Mouse (Mus musculus) activated CD4-positive, CD25-positive, alpha-beta regulatory T cell, adult 4 months (primary cell): ENCODE data around the gene Coro2a. TPM values are rescaled to one million over a fixed set of nuclear protein-coding genes. Genes with fewer than 3 reads are reported as not detected.

Source experiments
- ATAC-seq: one replicate; pipeline ENCODE4 v1.8.0; 2017
- polyA plus RNA-seq, 2 experiments: library from polyadenylated mRNA; unstranded; fragments of 100-300 nt; shearing (Covaris generic); gene quantifications; one replicate each; pipeline ENCODE4 v1.2.1; 2017

Gene Coro2a
- polyA plus RNA-seq, 2 experiments from 2014 or later: 79.7 to 108 TPM

DNA sequence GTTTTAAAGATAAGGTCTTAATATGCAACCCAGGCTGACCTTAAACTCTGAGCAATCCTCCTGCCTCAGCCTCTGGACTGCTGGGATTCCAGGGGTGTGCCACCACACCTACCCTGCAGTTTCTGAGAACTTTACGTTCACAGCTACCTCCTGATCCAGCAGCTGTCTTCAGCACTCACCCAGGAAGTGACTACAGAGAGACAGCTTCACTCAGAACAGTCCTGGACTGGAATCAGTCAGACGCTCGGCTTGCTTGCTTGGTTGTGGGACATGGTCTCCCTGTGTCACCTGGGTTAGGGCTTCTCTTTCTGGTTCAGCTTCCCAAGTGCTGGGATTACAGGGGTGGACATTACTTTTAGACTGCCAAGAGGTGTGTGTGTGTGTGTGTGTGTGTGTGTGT is 45.1 kb downstream of the Coro2a start:
- ATAC-seq: peak; percentile 59

DNA sequence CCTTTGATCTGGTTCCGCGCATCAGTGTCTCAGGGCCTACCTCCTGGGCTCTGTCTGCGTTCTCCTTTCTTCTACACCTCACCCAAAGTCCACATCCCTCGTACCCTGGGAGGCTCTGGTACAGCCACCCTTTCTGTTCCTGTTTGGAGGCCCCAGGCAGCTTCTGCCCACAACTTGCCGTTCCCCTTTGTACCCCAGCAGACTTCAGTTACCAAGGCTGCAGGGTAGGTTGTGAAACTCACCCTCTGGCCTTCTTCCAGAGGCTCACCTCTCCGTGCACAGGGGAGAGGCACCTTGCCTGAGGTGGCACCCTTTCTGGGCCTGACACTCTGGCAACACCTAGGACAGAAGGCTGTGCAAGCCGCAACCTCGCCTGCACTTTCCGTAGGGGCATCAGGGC is 46.2 kb downstream of the Coro2a start:
- ATAC-seq: no peak

DNA sequence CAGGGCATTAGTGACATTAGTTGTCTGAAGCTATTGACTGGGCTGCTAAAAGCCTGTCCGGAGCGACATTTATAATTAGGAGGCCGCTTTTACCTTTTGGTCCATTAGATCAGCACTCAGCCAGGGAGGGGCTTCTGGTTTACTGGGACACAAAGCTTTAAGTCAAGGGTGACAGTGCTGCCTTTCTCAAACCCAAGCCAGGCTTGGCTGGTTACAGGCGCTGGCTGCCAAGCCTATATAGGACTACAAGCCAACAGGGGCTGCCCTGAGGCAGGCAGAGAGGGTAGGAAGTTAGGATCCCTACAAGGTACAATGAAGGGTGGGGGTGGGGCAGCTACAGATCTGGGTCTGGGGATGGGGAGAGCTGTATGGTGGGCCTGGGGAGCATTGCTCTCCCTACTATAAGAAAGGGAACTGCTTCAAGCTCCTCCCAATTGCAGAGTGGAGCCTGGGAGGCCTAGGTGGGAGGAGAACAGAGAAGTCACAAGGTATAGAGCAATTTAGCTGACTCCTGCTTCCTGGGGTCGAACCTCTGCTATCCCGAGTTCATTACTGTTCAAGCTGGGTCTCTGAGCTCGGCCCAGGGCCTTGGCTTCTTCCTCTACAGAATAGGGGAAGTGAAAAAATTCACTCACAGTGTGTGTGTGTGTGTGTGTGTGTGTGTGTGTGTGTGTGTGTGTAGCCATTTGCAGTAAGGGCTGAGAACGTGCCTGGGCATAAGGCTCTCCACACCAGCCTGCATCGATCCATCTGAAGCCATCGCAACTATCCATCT is 47.5 kb downstream of the Coro2a start:
- no peak for ATAC-seq

DNA sequence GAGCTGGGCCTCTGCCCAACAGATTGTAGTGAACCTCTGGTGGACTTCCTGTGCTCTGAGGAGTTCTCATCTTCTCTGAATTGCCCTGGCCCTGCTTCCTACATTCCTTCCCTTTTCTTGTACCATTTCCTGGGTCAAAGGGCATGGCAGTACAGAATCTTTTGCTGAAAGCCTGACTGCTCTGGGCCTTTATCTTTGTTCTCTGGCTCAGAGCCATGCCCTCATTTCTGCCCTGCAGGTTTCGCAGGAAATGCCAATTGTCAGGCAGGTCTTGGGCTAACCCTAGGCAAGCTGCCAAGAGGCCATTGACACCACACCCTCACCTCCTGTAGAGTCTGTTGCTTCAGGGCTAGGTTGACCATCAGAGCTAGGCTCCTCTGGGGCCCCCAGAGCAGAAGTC is 48.1 kb downstream of the Coro2a start:
- ATAC-seq: no peak

DNA sequence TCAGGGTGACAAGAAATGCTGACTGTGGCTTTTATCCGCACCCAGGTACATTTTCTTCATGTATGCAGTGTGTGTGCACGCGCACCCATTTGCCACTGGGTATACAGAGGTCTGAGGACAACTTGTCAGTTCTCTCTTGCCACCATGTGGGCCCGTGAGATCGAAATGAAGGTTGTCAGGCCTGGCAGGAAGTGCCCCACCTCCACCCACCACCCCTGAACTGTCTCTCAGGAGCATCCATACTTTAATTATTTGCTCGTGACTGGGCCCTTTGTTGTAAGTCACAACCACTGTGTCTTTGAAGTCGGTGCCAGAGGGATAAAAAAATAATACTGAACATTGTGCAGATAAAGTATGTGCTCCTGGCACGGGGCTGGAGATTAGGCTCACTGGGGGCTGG is 51.6 kb downstream of the Coro2a start:
- peak; percentile 49 for ATAC-seq

DNA sequence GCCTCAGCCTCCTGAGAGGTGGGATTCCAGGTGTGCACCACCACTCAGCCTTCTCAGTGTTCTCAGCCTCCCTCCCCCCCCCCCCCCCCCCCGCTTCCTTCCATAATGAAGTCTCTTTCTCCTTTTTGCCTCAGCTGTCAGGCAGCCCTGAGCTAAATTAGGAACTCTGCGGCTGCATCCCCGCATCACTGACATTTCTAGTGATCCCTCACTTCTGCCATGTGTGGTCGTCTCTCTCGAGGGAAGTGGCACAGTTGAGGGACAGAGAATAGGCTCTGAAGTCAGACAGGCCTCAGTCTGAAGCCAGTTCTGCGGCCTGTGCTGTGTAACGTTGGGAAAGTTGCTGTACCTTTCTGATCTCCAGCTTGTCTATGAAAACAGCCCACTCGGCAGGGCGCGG is 52.0 kb downstream of the Coro2a start:
- no peak for ATAC-seq

DNA sequence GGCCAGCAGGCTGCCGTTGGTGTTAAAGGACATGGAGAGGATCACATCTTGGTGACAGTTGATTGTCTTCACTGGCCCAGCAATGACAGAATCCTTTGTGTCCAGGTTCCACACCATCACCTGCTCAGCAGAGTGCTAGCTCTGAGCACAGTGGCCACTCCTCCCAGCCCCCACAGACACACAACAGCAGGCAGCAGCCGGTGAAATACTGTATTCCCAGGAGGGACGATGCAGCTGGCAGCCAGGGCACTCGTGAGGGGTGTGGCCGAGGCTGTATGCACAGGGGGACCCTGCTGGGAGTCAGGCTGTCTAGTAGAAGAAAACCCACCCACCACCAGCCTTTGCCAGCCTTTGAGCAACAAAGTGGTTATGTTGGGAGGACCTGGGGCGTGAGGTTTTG is 55.3 kb downstream of the Coro2a start:
- ATAC-seq: no peak

DNA sequence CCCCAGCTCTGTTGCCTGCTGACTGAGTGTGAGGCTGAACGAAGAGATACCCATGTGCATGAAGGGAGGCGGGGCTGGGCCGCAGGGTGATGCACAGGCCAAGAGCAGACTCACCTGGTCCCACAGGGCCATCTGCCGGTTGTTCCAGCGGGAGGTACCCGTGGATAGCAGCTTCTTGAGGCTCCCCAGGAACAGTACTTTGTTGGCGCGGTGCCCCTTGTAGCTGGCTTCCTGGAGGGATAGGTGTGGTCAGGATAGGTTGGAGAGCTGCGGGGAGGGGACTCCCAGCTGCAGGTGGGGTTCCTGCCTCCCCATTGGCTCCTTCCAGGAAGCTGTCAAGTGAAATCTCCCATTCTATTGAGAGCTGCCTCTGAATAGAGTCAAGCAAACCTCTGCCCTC is 56.5 kb downstream of the Coro2a start:
- no peak for ATAC-seq

DNA sequence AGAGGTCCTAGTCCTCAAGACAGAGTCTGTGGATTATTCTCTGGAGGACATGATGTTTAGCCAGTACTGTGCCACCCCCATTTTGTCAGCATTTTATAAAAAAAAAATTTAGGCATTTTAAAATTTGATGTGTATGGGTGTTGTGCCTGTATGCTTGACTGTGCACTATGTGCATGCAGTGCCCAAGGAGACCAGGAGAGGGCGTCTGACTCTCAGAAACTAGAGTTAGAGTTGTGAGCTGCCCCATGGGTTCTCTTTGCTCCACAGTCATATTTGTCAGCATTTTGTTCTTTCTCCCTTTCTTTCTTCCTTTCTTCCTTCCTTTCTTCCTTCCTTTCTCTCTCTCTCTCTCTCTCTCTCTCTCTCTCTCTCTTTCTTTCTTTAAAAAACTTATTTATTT is 57.7 kb downstream of the Coro2a start:
- peak; percentile 72 for ATAC-seq

DNA sequence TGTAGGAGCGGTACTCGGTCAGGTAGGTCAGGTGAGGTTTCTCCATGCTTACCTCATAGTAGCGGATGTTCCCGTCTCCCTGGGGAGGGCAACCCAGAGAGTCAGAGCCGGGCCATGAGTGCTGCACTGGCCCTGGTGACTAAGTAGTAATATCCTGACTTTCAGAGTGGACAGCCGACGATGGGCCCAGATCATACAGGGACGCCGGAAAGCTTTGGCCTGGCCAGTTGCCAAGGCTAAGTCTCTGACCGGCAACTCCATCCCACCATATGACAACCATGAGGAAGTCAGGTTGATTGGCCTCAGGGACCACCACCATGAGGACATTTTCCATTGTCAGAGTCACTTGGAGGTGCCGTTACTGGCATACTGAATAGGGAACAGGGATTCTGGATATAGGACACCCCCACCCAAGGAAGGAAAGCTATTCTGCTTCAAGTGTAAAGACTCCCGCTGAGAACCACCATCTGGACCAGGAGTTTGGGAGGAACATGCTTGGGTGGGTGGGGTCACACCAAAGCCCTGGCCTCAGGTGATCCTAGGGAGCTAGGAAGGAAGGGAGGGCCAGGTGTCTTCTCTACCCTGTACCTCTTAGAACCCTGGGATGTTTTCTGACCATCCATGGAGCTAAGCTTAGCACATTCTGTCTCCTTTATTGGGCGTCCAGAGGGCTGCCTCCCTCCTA is 58.5 kb downstream of the Coro2a start:
- ATAC-seq: no peak

DNA sequence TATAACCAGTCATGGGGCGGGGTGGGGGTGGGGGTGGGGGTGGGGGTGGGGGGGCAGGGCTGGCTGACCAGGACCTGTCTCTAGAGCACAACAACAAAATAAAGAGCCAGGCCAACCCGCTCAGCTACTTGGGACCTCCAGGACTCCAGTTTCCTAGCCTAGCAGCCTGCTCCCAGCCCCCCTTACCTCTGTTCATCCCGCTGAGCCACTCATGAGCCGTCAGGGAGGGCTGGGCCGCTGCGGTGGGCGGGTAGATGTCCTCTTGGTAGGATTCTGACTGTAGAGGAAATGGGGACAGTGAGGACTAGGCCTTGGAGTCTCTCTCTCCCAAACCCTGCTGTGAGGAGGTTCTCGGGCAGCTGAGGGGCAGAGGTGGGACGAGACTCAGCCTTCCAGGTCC is 60.3 kb downstream of the Coro2a start:
- ATAC-seq: no peak

DNA sequence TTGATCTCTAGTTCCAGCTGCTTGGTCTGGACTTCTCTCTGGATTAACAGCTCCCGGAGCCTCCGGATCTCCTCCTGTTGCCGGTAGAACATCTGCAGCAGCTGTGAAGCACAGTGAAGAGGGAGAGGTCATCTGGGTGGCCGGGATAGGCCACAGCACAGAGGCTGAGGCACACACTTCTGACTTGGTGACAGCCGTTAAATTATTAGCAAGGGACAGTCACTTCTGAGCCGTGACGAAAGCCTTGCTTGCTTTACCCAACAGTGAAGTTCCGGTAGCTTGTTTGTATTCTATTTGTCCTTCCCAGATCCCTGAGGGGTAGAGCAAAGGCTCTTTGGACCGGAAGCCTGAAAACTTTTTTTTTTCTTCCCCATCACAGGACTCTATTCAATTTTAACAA is 62.8 kb downstream of the Coro2a start:
- no peak for ATAC-seq

DNA sequence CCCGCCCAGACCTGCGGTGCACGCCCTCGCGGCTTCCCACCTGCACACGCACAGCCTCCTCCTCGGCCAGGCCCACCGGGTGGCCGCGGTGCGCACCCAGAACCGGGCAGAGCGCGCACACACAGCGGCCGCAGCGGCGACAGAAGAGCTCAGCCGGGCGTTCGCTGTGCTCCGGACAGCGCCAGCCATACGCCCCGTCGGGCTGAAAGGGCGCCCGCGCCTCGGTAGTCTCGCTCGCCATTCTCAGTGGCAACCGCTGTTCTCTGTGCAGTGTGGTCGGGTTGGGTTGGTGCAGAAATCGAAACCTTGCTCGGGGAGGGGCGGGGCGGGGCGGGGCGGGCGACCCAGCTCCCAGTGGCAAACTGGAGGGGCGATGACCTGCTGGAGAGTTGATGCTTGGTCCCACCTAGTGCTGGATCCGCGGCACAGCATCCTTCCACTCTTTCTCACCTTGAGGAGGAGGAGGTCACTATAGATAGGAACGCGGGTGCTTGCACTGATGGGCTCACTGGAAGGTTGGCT is 66.1 kb downstream of the Coro2a start, which contains the start of gene Trim14:
TSS of gene Trim14 (minus strand) at position 302 of the 522 bp plus-strand sequence.
- peak; percentile 75 for ATAC-seq

DNA sequence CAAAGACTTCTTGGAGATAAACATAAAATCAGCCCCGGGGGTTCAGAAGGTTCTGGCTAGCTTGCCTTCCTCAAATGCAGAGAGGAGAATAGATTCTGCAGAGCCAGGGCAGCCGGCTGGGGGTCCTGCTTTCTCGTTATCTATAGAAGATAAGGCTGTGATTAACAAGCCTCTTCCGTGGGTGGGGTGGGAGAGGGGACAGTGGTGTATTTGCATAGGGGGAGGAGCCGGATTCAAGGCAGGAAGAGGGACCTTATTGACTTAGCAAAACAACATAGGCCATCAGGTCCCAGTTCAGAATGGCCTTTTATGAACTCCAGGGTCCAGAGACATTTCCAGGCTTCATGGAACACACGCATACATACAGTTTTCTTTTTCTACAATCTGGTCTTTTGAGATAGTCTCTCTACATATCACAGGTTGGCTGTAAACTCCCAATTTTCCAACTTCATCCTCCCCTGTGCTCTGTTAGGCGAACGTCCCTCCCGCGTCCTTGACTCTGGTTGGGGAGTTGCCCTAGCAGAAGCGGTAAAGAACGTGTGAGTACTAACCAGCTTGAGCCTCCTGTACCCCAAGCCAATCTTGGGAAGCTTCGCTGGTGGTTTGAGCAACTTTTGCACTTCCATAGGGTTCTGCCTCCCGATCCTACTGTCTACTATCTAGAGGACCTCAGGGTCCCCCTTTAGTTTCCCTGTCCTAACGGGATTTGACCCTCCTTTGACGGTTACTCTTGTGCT is 66.7 kb downstream of the Coro2a start:
- peak; percentile 70 for ATAC-seq

DNA sequence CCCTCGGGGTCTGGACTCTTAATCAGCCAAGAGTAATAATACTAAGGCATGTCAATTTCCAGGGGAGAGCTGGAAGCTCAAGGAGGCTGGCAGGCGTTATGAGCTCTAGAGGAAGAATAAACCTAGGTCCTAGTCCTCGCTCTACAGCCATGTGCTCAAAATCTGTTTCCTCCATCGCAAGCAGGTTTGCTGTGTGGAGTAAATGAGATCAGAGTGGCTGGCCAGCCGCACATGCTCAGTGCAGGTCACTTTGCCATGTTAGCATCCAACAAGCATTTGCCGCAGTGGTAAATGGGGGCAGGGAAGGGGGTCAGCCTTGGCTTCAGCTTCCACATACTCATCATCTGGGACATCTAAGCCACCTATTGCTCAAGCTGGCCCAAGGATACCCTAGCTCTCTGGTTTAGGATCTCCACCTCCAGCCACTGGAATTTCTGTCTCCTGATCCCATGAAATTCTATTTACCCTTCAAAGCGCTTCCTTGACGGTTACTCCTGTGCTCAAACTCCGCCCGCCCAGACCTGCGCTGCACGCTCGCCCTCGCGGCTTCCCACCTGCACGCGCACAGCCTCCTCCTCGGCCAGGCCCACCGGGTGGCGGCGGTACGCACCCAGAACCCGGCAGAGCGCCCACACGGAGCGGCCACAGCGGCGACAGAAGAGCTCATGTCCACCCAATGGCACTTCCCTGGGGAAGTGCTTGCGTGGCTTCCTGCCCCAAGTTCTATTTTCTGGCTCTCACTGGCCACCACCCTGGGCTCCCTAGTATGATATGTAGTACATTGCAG is 67.9 kb downstream of the Coro2a start:
- no peak for ATAC-seq

DNA sequence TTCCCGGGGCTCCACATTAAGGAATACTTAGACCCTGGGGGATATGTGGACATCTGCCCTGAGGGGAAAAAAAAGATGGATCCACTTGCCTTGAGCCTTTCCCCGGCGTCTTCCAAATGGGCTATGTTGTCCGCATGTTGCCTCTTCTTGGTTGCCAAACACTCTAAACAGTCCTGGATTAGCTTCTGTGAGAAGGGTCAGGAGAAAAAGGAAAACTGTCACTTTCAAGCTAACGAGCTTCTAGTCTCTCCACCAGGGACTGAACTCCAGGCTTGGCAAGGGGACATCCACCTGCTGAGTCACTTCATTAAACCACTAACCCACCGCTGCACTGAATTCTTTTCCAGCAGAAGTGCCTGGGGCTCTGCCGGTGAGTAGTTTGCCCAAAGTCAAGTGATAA is 69.1 kb downstream of the Coro2a start:
- no peak for ATAC-seq

DNA sequence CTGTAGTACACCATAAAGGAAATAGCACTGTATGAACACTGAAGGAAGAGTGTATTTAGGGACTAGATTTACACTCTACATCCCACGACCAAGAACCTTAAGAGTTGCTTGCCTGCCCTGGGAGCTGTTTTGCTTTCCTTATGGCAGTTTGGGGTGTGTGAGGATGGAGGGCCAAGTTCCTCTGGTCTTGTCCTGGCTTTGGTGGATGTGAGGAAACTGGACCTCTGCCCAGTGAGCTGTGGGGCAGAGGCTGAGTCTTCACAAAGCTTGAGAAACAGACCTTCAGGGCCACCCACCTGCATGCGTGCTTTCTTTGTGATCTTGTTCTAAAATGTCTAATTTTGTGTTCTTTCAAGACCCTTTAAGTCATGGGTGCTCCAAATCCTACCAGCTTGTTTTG is 69.5 kb downstream of the Coro2a start:
- no peak for ATAC-seq

DNA sequence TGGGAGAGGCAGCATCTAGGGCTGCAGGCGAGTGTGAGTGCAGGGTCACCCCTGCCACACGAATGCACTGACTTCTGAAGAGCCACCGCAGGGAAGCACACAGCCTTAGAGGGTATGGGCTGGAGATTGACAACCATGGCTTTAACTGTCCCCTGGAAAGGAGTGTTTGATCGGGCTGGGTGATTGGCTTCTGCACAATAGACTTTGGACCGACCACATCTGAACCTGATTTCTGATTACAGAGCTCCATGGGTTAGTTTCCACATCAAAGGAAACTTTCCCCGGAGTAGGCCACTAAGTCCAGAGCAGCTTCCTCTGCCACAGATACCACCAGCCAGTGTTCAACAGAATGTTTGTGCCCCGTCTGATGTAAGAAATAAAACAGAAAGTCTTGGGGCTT is 72.3 kb downstream of the Coro2a start:
- ATAC-seq: no peak

DNA sequence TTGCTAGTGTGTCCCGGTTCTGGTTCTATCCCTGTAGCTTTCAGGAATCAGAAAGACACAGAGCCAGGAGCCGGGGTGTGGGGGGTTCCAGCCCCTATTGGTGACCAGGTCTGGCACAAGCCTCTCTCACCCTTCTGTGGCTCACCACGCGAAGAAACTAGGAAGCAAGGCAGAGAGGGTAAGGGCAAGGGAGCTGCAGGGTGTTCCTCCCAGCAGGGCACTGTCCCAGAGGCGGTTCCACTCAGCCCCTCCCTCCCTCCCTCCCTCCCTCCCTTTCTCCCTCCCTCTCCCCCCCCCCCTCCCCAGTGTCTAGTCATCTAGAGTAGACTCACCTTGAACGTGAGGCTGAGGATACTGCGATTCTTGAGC is 74.5 kb downstream of the Coro2a start:
- peak; percentile 10 for ATAC-seq

DNA sequence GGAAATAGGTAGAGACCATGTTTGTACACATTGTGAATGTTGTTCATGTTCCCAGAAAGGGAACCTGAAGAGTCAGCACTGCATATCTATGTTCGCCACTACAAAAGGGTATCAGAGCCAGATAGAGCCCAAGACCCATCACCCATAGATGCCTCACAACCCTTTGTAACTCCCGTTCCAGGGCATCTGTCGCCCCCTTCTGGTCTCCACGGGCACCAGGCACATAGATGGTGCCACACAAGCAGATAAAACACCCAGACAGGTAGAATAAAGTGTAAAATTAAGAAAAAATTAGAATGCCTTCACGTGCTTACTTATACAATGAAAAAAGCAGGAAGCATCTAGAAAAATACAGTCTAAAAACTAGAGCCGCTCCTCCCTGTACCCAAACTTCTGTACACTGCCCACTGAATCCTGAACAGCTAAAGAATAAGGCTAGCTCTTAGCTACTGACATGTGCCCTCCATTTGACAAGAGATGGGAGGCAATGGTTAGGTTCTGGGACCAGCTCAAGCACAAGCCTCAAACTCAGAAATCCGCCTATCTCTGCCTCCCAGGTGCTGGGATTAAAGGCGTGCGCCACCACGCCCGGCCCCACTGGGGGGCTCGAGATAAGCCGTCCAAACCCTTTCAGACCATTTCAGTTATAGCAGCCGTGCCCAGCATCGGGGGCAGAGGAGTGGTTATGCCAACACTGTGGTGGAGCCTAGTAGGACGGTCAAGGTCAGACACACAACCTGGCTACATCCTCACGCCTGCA is 75.0 kb downstream of the Coro2a start:
- ATAC-seq: no peak

DNA sequence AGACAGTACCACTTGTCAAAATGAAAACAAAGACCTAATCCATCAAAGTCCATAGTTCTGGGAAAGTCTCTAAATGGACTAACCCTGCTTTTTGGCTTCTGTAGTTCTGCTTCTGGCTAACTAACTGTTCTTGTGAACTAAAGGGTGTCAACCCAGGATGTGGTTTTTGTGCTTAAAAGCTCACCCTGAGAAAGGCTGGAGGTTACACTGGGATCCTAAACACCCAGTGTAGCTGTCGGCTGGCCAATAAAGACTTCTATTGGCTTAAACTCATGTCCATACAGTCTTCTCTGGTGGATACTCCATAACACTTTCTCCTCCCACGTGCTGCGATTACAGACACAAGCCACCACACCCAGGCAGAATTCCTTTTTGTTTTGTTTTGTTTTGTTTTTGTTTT is 75.8 kb downstream of the Coro2a start:
- ATAC-seq: peak; percentile 64

DNA sequence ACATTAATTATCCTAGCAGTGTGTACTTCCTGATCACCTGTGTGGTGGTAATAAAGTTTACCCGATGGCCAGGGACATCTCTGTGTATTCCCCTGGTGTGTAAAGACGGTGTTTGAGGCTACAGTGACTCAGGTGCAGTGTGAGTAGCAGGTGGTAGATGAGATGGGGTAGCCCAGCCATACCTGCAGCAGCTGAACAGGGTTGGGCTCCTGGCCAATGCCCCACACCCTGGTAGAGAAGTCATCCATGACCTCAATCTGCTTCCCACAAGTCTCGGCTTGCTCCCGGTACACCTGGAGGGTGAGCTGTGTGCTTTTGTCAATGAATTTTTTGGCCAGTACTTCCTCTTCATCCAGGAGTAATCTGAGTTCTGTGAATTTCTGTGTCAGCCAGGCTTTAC is 78.7 kb downstream of the Coro2a start:
- ATAC-seq: no peak
